Mouse (Mus musculus): ENCODE data around the gene Sdc3.

Sdc3 gene

GRCm38 (mm10) chr4:130820594-130821255, 28.4 kb downstream of the Sdc3 start:
- no peak for DNase-seq (ENCODE audit: low read depth, low spot score)

GRCm38 (mm10) chr4:130828851-130829673, 36.7 kb downstream of the Sdc3 start:
- DNase-seq (ENCODE audit: low read depth, low spot score), result peak; percentile 49

DNA sequence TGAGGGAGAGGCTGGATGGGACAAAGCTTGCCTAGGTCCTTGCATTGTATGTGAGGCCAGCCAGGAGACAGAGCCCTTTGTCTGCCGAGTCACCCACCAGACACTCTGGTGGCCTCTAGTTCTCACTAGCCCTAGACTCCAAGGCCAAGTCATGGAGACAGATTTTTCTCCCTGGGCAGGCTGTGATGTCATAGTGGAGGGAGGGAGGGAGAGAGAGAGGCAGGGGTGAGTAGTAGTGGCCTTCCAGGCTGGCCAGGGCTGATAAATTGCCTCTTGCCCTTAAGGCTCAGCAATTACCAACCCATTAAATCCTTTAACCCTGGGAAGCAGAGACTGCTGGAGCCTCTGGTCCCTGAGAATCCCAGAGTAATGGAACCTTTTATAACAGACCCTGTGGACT, 41.8 kb downstream of the Sdc3 start:
- peak; percentile 62 for DNase-seq (ENCODE audit: low read depth, low spot score)

DNA sequence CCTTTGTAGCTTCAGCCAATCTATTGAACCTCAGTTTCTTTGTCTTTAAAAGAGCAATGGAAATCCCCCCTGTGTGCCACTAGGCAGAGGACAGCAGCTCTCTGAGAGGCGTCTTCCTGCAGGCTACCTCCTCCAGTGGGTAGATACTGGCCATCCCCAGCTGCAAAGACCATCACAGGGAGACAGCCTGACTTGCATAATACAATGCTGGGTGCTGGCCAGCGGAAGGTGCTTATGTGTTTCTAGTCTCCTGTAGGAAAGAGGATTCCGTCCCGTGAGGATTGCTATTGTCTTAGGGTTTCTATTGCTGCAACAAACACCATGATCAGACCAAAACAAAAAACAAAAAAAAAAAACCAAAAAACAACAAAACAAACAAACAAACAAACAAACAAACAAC, 43.2 kb downstream of the Sdc3 start:
- DNase-seq (ENCODE audit: low read depth, low spot score), result no peak

- no peak for DNase-seq (ENCODE audit: low read depth, low spot score)
Measured at GRCm38 (mm10) chr4:130836281-130837061, 44.1 kb downstream of the Sdc3 start.

- no peak for DNase-seq (ENCODE audit: low read depth, low spot score)
Measured at GRCm38 (mm10) chr4:130838585-130838984, 46.2 kb downstream of the Sdc3 start.

- no peak for DNase-seq (ENCODE audit: low read depth, low spot score)
Measured at GRCm38 (mm10) chr4:130841107-130841840, 48.9 kb downstream of the Sdc3 start.

GRCm38 (mm10) chr4:130848814-130849213, 56.5 kb downstream of the Sdc3 start:
- no peak for DNase-seq (ENCODE audit: low read depth, low spot score)

DNA sequence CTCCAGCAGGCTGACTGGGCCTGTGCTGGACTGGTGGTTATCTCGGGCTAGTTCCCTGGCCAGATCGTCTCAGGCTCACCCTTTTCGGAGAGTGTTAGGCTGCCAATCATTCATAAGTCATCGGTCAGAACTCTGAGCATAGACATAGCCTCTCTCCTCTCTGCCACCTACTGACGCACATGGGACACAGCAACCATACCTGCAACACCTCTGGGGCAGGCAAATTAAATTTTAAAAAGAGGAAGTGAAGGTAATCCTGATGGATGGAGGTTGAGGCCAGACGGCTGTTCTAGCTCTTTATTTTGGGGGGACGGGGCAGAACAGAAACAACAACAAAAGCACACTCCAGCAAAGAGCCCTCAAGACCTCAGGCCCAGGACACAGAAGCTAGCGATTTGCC, 65.3 kb downstream of the Sdc3 start:
- DNase-seq (ENCODE audit: low read depth, low spot score), result no peak

GRCm38 (mm10) chr4:130858880-130859279, 66.5 kb downstream of the Sdc3 start:
- DNase-seq (ENCODE audit: low read depth, low spot score), result no peak

DNA sequence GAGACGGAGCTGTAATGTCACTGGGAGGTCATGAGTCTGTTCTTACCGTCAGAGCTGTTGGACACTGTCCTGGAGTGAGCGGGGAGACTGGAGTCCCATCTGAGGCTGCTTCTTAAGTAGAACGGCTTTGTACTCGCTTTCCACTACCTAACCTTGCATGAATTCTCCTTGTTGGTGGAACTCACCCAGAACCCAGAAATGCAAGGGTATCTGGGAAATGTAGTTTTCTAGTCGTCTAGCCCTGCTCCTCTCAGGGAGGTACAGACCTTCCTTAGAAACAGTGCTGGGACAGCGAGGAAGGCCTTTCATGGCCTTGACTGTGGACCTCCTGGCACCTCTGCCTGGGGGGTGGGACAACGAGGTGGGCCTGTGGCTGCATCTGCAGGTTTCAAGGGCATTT, 67.1 kb downstream of the Sdc3 start:
- DNase-seq (ENCODE audit: low read depth, low spot score), result no peak

DNA sequence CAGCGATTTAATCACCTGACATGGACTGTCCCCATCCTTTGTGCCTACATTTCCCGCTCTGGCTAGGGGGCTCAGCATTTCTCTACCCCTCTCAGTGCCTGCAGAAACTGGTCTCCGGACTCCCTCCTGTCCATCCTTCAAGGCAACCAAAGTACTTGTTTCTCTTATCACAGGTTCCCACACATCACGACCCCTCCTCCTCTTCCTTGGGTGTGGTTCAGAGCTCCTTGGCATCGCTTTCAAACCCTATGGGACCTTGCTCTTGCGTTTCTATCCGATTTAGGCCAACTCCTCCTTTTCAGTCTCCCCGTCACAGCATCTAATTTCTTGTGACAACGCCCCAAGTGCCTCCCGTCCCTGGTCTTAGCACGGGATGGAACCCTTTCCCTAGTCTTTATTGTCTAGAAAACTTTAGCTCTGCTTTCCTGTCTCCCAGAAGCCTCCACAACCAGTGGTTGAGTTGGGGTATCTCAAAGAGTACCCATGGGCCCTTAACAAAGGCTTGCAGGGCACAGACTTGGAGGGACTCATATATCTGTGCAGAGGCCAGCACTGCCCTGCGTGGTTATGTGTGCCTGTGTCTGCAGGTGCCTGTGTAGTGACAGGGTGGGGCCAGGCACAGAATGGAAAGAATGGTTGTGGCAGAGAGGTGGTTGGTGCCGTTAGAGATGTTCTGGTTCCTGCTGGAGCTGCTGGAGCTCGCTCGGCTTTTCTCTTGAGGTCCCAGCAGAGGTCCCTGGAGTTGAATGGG, 68.7 kb downstream of the Sdc3 start:
- no peak for DNase-seq (ENCODE audit: low read depth, low spot score)

- DNase-seq (ENCODE audit: low read depth, low spot score), result no peak
Measured at GRCm38 (mm10) chr4:130861653-130862208, 69.4 kb downstream of the Sdc3 start.

DNA sequence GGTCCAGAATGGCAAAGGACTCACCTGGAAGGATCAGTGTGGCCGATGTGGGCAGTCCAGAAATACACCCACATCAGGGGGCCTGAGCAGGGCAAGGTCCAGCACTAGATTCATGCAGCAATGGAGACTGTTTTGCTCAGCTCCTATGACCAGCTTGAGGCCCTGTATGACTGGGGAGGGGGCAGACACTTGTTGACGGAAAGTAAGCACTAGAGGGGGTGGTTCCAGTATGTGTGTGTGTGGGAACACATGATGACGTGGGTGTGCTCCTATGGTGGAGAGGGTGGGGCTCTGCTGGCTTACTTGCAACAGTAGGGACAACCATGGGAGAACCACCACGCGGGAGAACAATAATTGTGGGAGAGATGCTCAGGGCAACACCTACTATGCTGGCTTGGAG, 70.2 kb downstream of the Sdc3 start:
- no peak for DNase-seq (ENCODE audit: low read depth, low spot score)

GRCm38 (mm10) chr4:130865460-130865859, 73.1 kb downstream of the Sdc3 start:
- DNase-seq (ENCODE audit: low read depth, low spot score), result no peak

DNA sequence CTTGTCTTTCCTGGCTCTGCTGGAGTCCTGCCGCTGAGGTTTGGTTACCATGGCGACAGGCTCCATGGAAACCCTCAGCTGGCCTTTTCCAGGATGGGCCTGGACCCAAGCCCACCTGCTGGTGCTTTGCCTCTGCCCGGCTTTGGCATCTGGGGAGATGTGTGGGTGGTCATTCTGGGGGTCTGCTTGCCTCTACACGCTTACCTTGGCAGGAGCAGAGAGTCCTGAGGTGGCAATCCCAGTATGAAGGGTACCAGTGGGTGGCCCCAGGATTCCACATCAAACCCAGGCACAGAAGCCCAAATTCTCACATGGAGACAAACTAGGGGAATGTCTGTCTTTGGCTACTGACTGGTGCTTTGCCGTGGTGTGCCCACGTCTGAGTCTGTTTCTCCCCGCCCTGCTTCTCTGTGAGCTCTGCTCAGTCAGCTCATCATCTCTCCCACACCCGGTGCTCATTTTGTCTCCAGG, 73.6 kb downstream of the Sdc3 start:
- peak; percentile 71 for DNase-seq (ENCODE audit: low read depth, low spot score)

DNA sequence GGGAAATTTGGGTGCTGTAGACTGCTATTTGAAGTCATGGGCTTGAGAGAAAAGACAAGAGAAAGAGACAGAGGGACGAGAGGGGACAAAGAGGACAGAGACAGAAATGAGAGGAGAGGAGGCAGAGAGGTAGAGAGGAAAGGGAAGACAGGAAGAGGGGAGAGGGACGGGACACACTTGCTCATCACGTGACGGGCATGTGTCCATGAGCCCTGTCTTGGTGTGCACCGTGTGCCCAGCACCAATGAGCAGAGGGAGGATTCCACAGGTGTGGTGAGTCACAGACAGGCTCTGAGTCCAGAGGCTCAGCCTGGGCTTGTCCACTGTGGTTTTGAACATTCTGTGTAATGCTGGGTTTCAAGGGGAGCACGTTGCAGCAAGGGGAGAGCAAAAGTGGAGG, 75.6 kb downstream of the Sdc3 start:
- no peak for DNase-seq (ENCODE audit: low read depth, low spot score)

- no peak for DNase-seq (ENCODE audit: low read depth, low spot score)
Measured at GRCm38 (mm10) chr4:130868803-130869202, 76.5 kb downstream of the Sdc3 start.

GRCm38 (mm10) chr4:130872414-130872813, 80.1 kb downstream of the Sdc3 start:
- no peak for DNase-seq (ENCODE audit: low read depth, low spot score)

- no peak for DNase-seq (ENCODE audit: low read depth, low spot score)
Measured at GRCm38 (mm10) chr4:130873440-130873839, 81.1 kb downstream of the Sdc3 start.

- no peak for DNase-seq (ENCODE audit: low read depth, low spot score)
Measured at GRCm38 (mm10) chr4:130874601-130875000, 82.3 kb downstream of the Sdc3 start.

Data from forelimb bud, embryonic 11.5 days (tissue).